In the genomic region with DNA sequence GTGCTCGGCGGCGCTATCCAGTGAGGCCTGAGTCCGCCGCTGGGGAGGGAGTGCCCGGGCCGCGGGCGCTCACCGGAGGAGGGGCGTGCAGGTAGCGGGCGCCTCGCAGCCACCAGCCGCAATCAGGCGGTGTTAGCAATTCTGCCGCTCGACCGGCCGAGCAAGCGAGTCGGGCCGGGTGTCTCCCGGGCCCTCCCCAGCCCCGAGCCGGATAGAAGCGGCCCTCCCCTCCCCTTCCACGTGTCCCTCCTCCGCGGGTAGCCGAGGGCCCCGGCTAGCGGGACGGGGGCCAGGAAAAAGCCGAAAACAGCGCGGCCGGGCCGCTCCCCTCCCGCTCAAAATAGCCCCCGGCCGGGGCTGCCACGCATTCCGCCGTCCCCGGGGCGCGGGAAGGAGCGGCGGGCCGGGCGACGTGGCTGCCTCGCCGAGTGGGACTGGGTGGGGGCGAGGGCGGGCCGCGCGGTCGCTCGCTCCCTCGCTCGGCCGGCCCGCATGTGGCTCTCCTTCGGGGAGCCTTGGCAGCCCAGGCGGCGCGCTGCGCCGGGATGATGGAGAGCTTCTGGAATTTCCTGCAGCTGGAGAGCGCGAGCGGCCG, we compare ENCODE assay signal across 9 mouse cellular contexts. TPM values are rescaled to one million over a fixed set of nuclear protein-coding genes. Genes with fewer than 3 reads are reported as not detected.
DNase-seq lines count a peak whose midpoint lies in the region; ATAC-seq and TF ChIP-seq lines count a peak whose summit lies in the region.
"Had no signal": no experiment of that assay in that cellular context is flagged by ENCODE, and none has a peak within 500 bp of the region (broad histone marks: within the 10 kb centered on the region; RNA-seq: fewer than 3 reads in every experiment).

No protein-coding gene starts in this region.

- peaks cover 2% of the 10 kb centered on the region; the same call in 1 of the 2 replicates for H3K79me2 ChIP-seq in heart, adult 2 months (replicated peaks; ENCODE audit: control insufficient read depth, insufficient read depth, low read length)

- no peaks in the 10 kb centered on the region for H3K27me3 ChIP-seq in heart, adult 2 months (ENCODE audit: control insufficient read depth, insufficient read depth, low read length)
- H3K27me3 ChIP-seq in kidney, embryonic 15.5 days, result no peaks in the 10 kb centered on the region
- no peaks in the 10 kb centered on the region for H3K27me3 ChIP-seq in stomach, postnatal 0 days (ENCODE audit: control insufficient read depth, insufficient read depth, low read length)
- H3K27me3 ChIP-seq: CH12.LX had no signal

- ATAC-seq in kidney, embryonic 15.5 days (replicated peaks; ENCODE audit: low FRiP score), result peak; percentile 58
- ATAC-seq in stomach, postnatal 0 days (ENCODE audit: low FRiP score, low TSS enrichment), result peak; percentile 75

- no peak for TF ChIP-seq EP300 in heart, adult 2 months (IDR thresholded peaks at IDR 0.05; ENCODE audit: insufficient read depth, low read depth, low read length)
- no peak for TF ChIP-seq EP300 in stomach, postnatal 0 days (optimal IDR thresholded peaks at IDR 0.05)

- TF ChIP-seq CTCF in brain, embryonic 14.5 days (IDR thresholded peaks at IDR 0.05; ENCODE audit: borderline replicate concordance, extremely low read depth, insufficient read depth, insufficient read length), result no peak
- no peak for TF ChIP-seq CTCF in heart, adult 2 months (IDR thresholded peaks at IDR 0.05)
- no peak for TF ChIP-seq CTCF in stomach, postnatal 0 days (IDR thresholded peaks at IDR 0.05; ENCODE audit: low read depth)

- TF ChIP-seq POLR2A in brain, embryonic 14.5 days (IDR thresholded peaks at IDR 0.05; ENCODE audit: borderline replicate concordance, extremely low read depth, insufficient read depth, insufficient read length, poor library complexity, severe bottlenecking), result no peak
- TF ChIP-seq POLR2A in heart, adult 2 months (IDR thresholded peaks at IDR 0.05; ENCODE audit: insufficient read depth, low read depth, low read length), result no peak

- DNase-seq in cerebellum, adult 11-12 months, result peak; percentile 45
- no peak for DNase-seq in cerebellum, adult 9-10 months
- DNase-seq in brain, embryonic 14.5 days (ENCODE audit: low read depth), result peak; percentile 73
- DNase-seq in heart, adult 2 months, result peak; percentile 85 to 86
- peak; percentile 69 for DNase-seq in lung, postnatal 36 days
- peak; percentile 80 for DNase-seq in stomach, postnatal 0 days (ENCODE audit: low spot score)
- no peak for DNase-seq in layer of hippocampus, postnatal 25 days (ENCODE audit: extremely low spot score in 1 of 2, low spot score in 1 of 2)

- H3K4me1 ChIP-seq in heart, adult 2 months (ENCODE audit: control insufficient read depth, insufficient read depth, low read length), result peaks cover 33% of the 10 kb centered on the region
- peaks cover 91% of the 10 kb centered on the region for H3K4me1 ChIP-seq in kidney, embryonic 15.5 days
- peaks cover 17% of the 10 kb centered on the region for H3K4me1 ChIP-seq in stomach, postnatal 0 days (replicated peaks; ENCODE audit: control insufficient read depth, insufficient read depth)

- H3K9ac ChIP-seq in heart, adult 2 months (ENCODE audit: low read depth, low read length), result peak overlapping the region; percentile 87
- peak overlapping the region; percentile 70 for H3K9ac ChIP-seq in kidney, embryonic 15.5 days
- H3K9ac ChIP-seq in stomach, postnatal 0 days (ENCODE audit: low read length), result peak overlapping the region; percentile 75

- intact Hi-C loops in heart, adult 2 months (cut with DNase I), result loop anchor here (1.0 kb wide), 2 partner anchors 18 to 27 kb away; a partner anchor contains a TSS

- peak overlapping the region; percentile 99 for H3K4me2 ChIP-seq in kidney, embryonic 15.5 days
- H3K4me2 ChIP-seq in stomach, postnatal 0 days (replicated peaks; ENCODE audit: low read depth), result peak overlapping the region; percentile 100

- H3K36me3 ChIP-seq in heart, adult 2 months (ENCODE audit: control insufficient read depth, insufficient read depth, low read length), result peaks cover 4% of the 10 kb centered on the region
- no peaks in the 10 kb centered on the region for H3K36me3 ChIP-seq in kidney, embryonic 15.5 days
- no peaks in the 10 kb centered on the region for H3K36me3 ChIP-seq in stomach, postnatal 0 days (ENCODE audit: control insufficient read depth, insufficient read depth, low read length)

- peak overlapping the region; percentile 73 for H3K4me3 ChIP-seq in heart, adult 2 months
- peak overlapping the region; percentile 68 for H3K4me3 ChIP-seq in kidney, embryonic 15.5 days (replicated peaks)
- H3K4me3 ChIP-seq in stomach, postnatal 0 days (ENCODE audit: low read depth, low read length), result peak overlapping the region; percentile 60

- peak overlapping the region; percentile 95 for H3K27ac ChIP-seq in heart, adult 2 months
- H3K27ac ChIP-seq in kidney, embryonic 15.5 days, result peak overlapping the region; percentile 96
- peak overlapping the region; percentile 86 for H3K27ac ChIP-seq in stomach, postnatal 0 days (replicated peaks)

- under 1% methylated on average over 58 of the region's 76 CpGs for WGBS in heart, adult 2 months
- under 1% methylated on average over 75 of the region's 76 CpGs for WGBS in kidney, embryonic 15.5 days
- WGBS in stomach, postnatal 0 days, result under 1% methylated on average over 38 of the region's 76 CpGs

- no peaks in the 10 kb centered on the region for H3K9me3 ChIP-seq in kidney, embryonic 15.5 days (replicated peaks)
- H3K9me3 ChIP-seq in stomach, postnatal 0 days (ENCODE audit: control insufficient read depth, low read length), result no peaks in the 10 kb centered on the region

RNA-seq across cellular contexts. Expression of a gene that starts 27.6 kb away (rescaled TPM):
- 20.9 and 43.2 TPM in 2 replicates for polyA plus RNA-seq in brain, embryonic 14.5 days (2012; rRNA removed)
- total RNA-seq in heart, adult 2 months (2021), result 10 to 100 TPM; 42.6 to 50.9 TPM
- 19.5 and 21.8 TPM in 2 replicates for polyA plus RNA-seq in heart, adult 2 months (2012; rRNA removed)
- 7.4 and 10.1 TPM in 2 replicates for polyA plus RNA-seq in kidney, embryonic 15.5 days (2015; fragmentation: Nextera tagmentation; extraction: Ambion mirVana)
- polyA plus RNA-seq in stomach, postnatal 0 days (2015; fragmentation: Nextera tagmentation; extraction: Ambion mirVana), result 2.8 and 3.2 TPM in 2 replicates
- 100 to 1,000 TPM in 1 of 2 experiments, 10 to 100 TPM in 1; 96.9 to 109 TPM for total RNA-seq in layer of hippocampus, postnatal 25 days (2021)

Comparison
In these comparisons a context has a peak if more than half of its experiments do, and no peak if none do; other contexts are left out.
1. DNase-seq: peak in cerebellum, adult 11-12 months (single experiment), brain, embryonic 14.5 days (single experiment), heart, adult 2 months (2 of 2), lung, postnatal 36 days (single experiment) and stomach, postnatal 0 days (single experiment); none in cerebellum, adult 9-10 months (single experiment) and layer of hippocampus, postnatal 25 days (0 of 2).
2. Peak in every context shown above with its lines, with median percentiles within 50 percentile points of each other: H3K27ac ChIP-seq, H3K4me3 ChIP-seq and H3K9ac ChIP-seq.